Mouse (Mus musculus): ENCODE measurements around the gene Bex6. TPM values are rescaled to one million over a fixed set of nuclear protein-coding genes. Genes with fewer than 3 reads are reported as not detected.

The Bex6 gene
- polyA plus RNA-seq (2015; fragmentation: Illumina TruSeq; extraction: RNeasy Lipid Tissue Mini Kit (QIAGEN cat#74804); ENCODE audit: insufficient read depth, low read depth, low replicate concordance): not detected

DNA sequence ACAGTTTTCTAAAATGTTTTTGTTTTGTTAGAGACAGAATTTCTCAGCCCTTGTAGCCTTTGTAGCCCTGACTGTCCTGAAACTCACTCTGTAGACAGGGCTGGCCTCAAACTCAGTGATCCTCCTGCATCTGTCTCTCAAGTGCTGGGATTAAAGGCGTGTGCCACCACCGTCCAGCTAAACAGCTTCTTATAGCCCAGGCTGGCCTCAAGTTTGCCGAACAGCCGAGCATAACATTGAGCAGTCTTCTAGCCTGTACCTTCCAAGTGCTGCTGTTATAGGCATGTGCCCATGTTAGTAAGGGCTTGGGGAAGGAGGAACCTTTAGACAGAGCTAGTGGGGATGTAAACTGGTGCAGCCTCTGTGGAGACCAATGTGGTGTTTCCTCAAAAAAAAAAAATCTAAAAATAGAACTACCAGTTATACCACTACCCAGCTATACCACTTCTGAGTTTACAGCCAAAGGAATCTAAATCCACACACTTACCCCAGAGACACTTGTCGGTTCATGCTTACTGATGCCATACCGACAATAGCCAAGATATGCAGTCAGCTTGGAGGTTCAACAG, at the start of gene Bex6:
Bex6 (plus strand) TSS at position 491 of the 569 bp plus-strand sequence.

DNA sequence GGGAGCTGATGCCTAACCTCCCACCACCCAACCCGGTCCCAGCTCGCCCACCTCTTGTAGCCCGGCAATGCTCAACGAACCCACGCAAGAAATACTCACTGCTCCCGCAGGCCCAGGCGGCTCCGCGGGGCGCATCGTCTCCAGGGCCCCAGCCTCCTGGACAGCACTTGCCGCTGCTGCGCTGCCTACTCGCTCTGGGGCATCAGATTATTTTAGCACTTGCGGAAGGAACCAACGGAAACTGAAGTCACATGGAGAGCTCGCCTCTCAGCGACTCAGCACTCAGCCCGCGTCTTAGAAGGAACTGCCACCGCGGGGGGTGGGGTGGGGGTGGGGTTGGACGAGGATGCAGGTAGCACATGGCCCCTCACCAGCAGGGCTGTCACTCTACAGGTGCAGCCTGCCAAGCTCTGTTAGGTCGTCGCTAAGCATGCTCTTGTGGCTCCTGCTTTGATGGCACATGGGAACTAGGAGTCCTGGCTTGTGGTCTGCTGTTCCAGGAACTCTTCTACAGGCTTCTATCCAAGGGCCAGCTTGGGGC, 14.3 kb upstream of the Bex6 start, which contains the start of gene Nrros:
Nrros (minus strand) TSS at position 314 of the 541 bp plus-strand sequence.

Other genes with a start within 250 kb of the Bex6 start
- gene Pigz, start 246.0 kb upstream of the Bex6 start, polyA plus RNA-seq (2015; fragmentation: Illumina TruSeq; extraction: RNeasy Lipid Tissue Mini Kit (QIAGEN cat#74804); ENCODE audit: insufficient read depth, low read depth, low replicate concordance): not detected
- gene 0610012G03Rik, start 231.3 kb upstream of the Bex6 start, polyA plus RNA-seq (2015; fragmentation: Illumina TruSeq; extraction: RNeasy Lipid Tissue Mini Kit (QIAGEN cat#74804); ENCODE audit: insufficient read depth, low read depth, low replicate concordance): 9.5 TPM
- gene Ncbp2, start 231.3 kb upstream of the Bex6 start, polyA plus RNA-seq (2015; fragmentation: Illumina TruSeq; extraction: RNeasy Lipid Tissue Mini Kit (QIAGEN cat#74804); ENCODE audit: insufficient read depth, low read depth, low replicate concordance): 10.2 TPM
- 3.4 TPM for gene Senp5, start 176.5 kb upstream of the Bex6 start, polyA plus RNA-seq (2015; fragmentation: Illumina TruSeq; extraction: RNeasy Lipid Tissue Mini Kit (QIAGEN cat#74804); ENCODE audit: insufficient read depth, low read depth, low replicate concordance)
- gene Pak2, start 100.5 kb upstream of the Bex6 start, polyA plus RNA-seq (2015; fragmentation: Illumina TruSeq; extraction: RNeasy Lipid Tissue Mini Kit (QIAGEN cat#74804); ENCODE audit: insufficient read depth, low read depth, low replicate concordance): 7.0 TPM
- 8.1 TPM for gene Pigx, start 80.1 kb upstream of the Bex6 start, polyA plus RNA-seq (2015; fragmentation: Illumina TruSeq; extraction: RNeasy Lipid Tissue Mini Kit (QIAGEN cat#74804); ENCODE audit: insufficient read depth, low read depth, low replicate concordance)
- 4.2 TPM for gene Cep19, start 80.0 kb upstream of the Bex6 start, polyA plus RNA-seq (2015; fragmentation: Illumina TruSeq; extraction: RNeasy Lipid Tissue Mini Kit (QIAGEN cat#74804); ENCODE audit: insufficient read depth, low read depth, low replicate concordance)
- gene Nrros, start 14.2 kb upstream of the Bex6 start, polyA plus RNA-seq (2015; fragmentation: Illumina TruSeq; extraction: RNeasy Lipid Tissue Mini Kit (QIAGEN cat#74804); ENCODE audit: insufficient read depth, low read depth, low replicate concordance): 7.9 TPM
- 2.3 TPM for gene Fbxo45, start 67.3 kb downstream of the Bex6 start, polyA plus RNA-seq (2015; fragmentation: Illumina TruSeq; extraction: RNeasy Lipid Tissue Mini Kit (QIAGEN cat#74804); ENCODE audit: insufficient read depth, low read depth, low replicate concordance)
- 2.8 TPM for gene Wdr53, start 67.4 kb downstream of the Bex6 start, polyA plus RNA-seq (2015; fragmentation: Illumina TruSeq; extraction: RNeasy Lipid Tissue Mini Kit (QIAGEN cat#74804); ENCODE audit: insufficient read depth, low read depth, low replicate concordance)
- not detected for gene Smco1, start 91.6 kb downstream of the Bex6 start, polyA plus RNA-seq (2015; fragmentation: Illumina TruSeq; extraction: RNeasy Lipid Tissue Mini Kit (QIAGEN cat#74804); ENCODE audit: insufficient read depth, low read depth, low replicate concordance)
- 3.5 TPM for gene Rnf168, start 97.6 kb downstream of the Bex6 start, polyA plus RNA-seq (2015; fragmentation: Illumina TruSeq; extraction: RNeasy Lipid Tissue Mini Kit (QIAGEN cat#74804); ENCODE audit: insufficient read depth, low read depth, low replicate concordance)
- gene Ubxn7, start 152.4 kb downstream of the Bex6 start, polyA plus RNA-seq (2015; fragmentation: Illumina TruSeq; extraction: RNeasy Lipid Tissue Mini Kit (QIAGEN cat#74804); ENCODE audit: insufficient read depth, low read depth, low replicate concordance): 2.9 TPM
- not detected for gene Tm4sf19, start 220.7 kb downstream of the Bex6 start, polyA plus RNA-seq (2015; fragmentation: Illumina TruSeq; extraction: RNeasy Lipid Tissue Mini Kit (QIAGEN cat#74804); ENCODE audit: insufficient read depth, low read depth, low replicate concordance)
- gene Tctex1d2, start 239.9 kb downstream of the Bex6 start, polyA plus RNA-seq (2015; fragmentation: Illumina TruSeq; extraction: RNeasy Lipid Tissue Mini Kit (QIAGEN cat#74804); ENCODE audit: insufficient read depth, low read depth, low replicate concordance): 2.8 TPM